Mouse (Mus musculus) megakaryocyte, embryonic 14.5 days (primary cell): ENCODE results near the gene Tenm4.

Experiments used
- FLI1 ChIP-seq: IDR thresholded peaks from 2 replicates; pipeline ENCODE4 v1.6.1; 2012; ENCODE audit warnings: low read length, inconsistent platforms, mixed read lengths
- GATA1 ChIP-seq: IDR thresholded peaks from 3 replicates; pipeline ENCODE4 v1.6.1; 2012; ENCODE audit warnings: mixed read lengths, low read length, inconsistent platforms, borderline replicate concordance

DNA sequence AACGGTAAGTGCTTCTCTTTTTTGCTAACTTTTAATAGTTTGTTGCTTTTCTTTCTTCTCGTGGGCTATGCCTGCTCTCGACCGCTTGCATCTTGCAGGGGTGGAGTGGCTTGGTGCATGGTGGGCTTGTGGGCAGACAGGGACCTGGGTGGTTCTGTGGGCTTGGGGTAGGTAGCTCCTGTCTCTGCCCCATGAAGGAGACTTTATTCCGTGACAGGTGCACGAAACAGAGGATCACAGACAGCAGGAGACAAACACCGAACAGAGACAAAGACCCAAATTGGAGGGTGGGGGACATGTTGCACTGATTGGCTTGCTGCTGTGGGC, 473.1 kb downstream of the Tenm4 start:
- TF ChIP-seq GATA1 (no peak), FLI1 (no peak)
